Mouse (Mus musculus): ENCODE measurements around the gene Nrtn.

DNA sequence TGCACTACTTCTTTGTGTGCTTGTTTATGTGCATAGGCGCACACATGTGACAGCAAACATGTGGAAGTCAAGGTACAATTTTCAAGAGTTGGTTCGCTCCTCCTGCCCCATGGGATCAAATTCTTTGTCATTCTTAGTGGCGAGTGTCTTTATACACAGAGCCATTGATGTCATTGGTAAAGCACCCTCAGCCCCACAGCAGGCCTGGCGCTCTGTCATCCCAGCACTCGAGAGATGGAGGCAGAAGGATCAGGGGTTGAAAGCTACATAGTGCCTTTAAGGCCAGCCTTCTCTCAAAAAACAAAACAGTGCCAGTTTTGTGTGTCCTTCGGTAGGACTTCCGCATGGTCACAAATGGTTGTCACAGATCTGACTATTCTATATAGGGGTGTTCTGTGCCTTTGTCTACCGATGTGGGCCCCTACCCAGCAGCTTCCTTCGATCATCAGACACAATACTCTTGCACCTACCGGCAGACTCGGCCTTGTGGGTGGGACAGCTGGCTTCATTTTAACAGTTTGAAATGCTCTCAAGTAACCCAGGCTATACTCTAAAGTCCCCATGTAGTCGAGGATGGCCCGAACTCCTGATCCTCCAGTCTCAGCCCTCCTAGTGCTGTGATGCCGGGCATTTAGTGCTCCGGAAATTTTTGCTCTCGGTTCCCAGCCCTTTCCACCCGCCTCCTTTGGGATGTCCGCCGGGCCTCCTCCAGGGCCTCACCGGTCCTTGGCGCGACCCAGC lies 41.2 kb downstream of the Nrtn start:
- TF ChIP-seq CTCF (IDR thresholded peaks at IDR 0.05) (no peak), EP300 (IDR thresholded peaks at IDR 0.05) (no peak)

Data from lung, postnatal 0 days (tissue).